Mouse (Mus musculus) right cerebral cortex, postnatal 36 days (tissue): ENCODE measurements at regions not wholly inside any gene's neighbourhood (a gene's known extent, or its start where the extent isn't known, plus 50 kb on each side); places are given as distances from the start of the nearest gene placed in this dataset.

Source experiments
- DNase-seq, 2 experiments: peaks; one replicate each; pipeline ENCODE4 v3.0.0; 2022; ENCODE audit warnings: low spot score in 2 of 2, mixed read lengths in 1 of 2

GRCm38 (mm10) chr10:51287852-51288251 is 192.6 kb upstream of the Gm49339 start:
- DNase-seq = no peak

GRCm38 (mm10) chr10:51291412-51292207 is 188.8 kb upstream of the Gm49339 start:
- no peak for DNase-seq

GRCm38 (mm10) chr10:51312814-51313213 is 167.6 kb upstream of the Gm49339 start:
- no peak for DNase-seq

GRCm38 (mm10) chr10:51320207-51320606 is 160.2 kb upstream of the Gm49339 start:
- no peak for DNase-seq

- no peak for DNase-seq
Observed at GRCm38 (mm10) chr10:51328772-51329171, 151.6 kb upstream of the Gm49339 start.

- DNase-seq = no peak
Observed at GRCm38 (mm10) chr10:51329386-51329785, 151.0 kb upstream of the Gm49339 start.
